Mouse (Mus musculus) retina, postnatal 1 day (tissue): ENCODE data around the gene Ces2c.
"Not testable (repeated sequence)": the region's sequence is repeated elsewhere in the genome, so short reads cannot be mapped to it uniquely, and the experiment has no call there.

Experiments
- DNase-seq: peaks from one replicate; pipeline ENCODE4 v3.0.0-alpha.2; 2012

The Ces2c gene

GRCm38 (mm10) chr8:104846831-104847230, at the start of gene Ces2c:
Gene Ces2c (plus strand): TSS chr8:104847068.
- no peak for DNase-seq

- DNase-seq: no peak
Observed at GRCm38 (mm10) chr8:104799385-104799784, 47.5 kb upstream of the Ces2c start.

- peak; percentile 75 for DNase-seq
Observed at GRCm38 (mm10) chr8:104806127-104806526, 40.7 kb upstream of the Ces2c start.

- DNase-seq: no peak
Observed at GRCm38 (mm10) chr8:104808542-104809413, 38.1 kb upstream of the Ces2c start.

GRCm38 (mm10) chr8:104809436-104809835, 37.4 kb upstream of the Ces2c start:
- DNase-seq: no peak

- DNase-seq: no peak
Observed at GRCm38 (mm10) chr8:104826912-104827311, 20.0 kb upstream of the Ces2c start.

GRCm38 (mm10) chr8:104828221-104828620, 18.6 kb upstream of the Ces2c start:
- no peak for DNase-seq

- DNase-seq: no peak
Observed at GRCm38 (mm10) chr8:104831440-104831839, 15.4 kb upstream of the Ces2c start, which contains the start of gene Ces2b. Gene Ces2b (plus strand): TSS chr8:104831572.

- no peak for DNase-seq
Observed at GRCm38 (mm10) chr8:104841360-104842078, 5.3 kb upstream of the Ces2c start.

GRCm38 (mm10) chr8:104847741-104848462, 1.0 kb downstream of the Ces2c start:
- DNase-seq: no peak

GRCm38 (mm10) chr8:104866844-104867531, 20.1 kb downstream of the Ces2c start:
- DNase-seq: not testable (repeated sequence)

- not testable (repeated sequence) for DNase-seq
Observed at GRCm38 (mm10) chr8:104868876-104869275, 22.0 kb downstream of the Ces2c start.

- not testable (repeated sequence) for DNase-seq
Observed at GRCm38 (mm10) chr8:104886223-104886926, 39.5 kb downstream of the Ces2c start.

- DNase-seq: peak; percentile 3
Observed at GRCm38 (mm10) chr8:104901746-104902145, 54.9 kb downstream of the Ces2c start.
